Mouse (Mus musculus) erythroblast, embryonic 14.5 days (primary cell): Measurements from ENCODE around the gene Pmel. TPM values are rescaled to one million over a fixed set of nuclear protein-coding genes. Genes with fewer than 3 reads are reported as not detected.
A peak's percentile ranks its signal among the peaks of the same experiment; 100 is the strongest.

ENCODE experiments used
- H3K27me3 ChIP-seq: 2 replicates; pipeline ENCODE4 v1.6.1; 2012; ENCODE audit warnings: inconsistent platforms; ENCODE audit not compliant: control insufficient read depth
- H3K36me3 ChIP-seq: 2 replicates; pipeline ENCODE4 v1.6.1; 2012; ENCODE audit warnings: mild to moderate bottlenecking, inconsistent platforms; ENCODE audit not compliant: control insufficient read depth
- H3K4me1 ChIP-seq: 2 replicates; pipeline ENCODE4 v1.6.1; 2012; ENCODE audit warnings: inconsistent platforms; ENCODE audit not compliant: control insufficient read depth
- H3K4me3 ChIP-seq: replicated peaks from 2 replicates; pipeline ENCODE3; 2012; ENCODE audit warnings: moderate library complexity, mild to moderate bottlenecking, inconsistent platforms
- H3K9me3 ChIP-seq: 2 replicates; pipeline ENCODE4 v1.6.1; 2012; ENCODE audit warnings: low read length, inconsistent platforms, mixed read lengths; ENCODE audit not compliant: control insufficient read depth
- GATA1 ChIP-seq: IDR thresholded peaks from 2 replicates; pipeline ENCODE4 v1.6.1; 2012; ENCODE audit warnings: low read length, inconsistent platforms, mixed read lengths
- TAL1 ChIP-seq: IDR thresholded peaks from 3 replicates; pipeline ENCODE4 v1.6.1; 2012; ENCODE audit warnings: low read length, inconsistent platforms, mixed read lengths
- polyA plus RNA-seq: library from polyadenylated mRNA; stranded (reverse); fragments of >175 nt; gene quantifications from 2 replicates; pipeline ENCODE4 v1.2.3, GENCODE M21; 2012

Pmel gene
- not detected in 2 replicates for polyA plus RNA-seq

DNA sequence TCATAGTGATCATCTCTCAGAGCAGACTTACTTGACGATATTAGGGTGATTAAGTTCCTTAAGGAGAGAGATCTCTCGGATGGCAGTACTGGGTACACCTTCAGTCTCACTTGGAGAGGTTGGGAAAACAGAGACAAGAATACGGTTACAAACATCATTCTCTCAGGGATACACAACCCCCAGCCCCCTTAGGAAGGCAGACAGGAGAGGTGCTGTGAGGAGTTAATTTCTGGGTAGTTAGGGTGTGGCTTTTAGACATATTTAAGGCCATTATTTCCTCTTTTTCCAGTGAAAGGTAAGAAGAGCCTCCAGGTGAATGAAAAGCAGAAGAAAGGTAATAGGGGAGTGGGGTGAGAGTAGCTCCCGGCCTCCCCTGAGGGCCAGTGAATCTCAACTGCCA, at the start of gene Pmel:
TSS of gene Pmel (plus strand) at position 301 of the 400 bp plus-strand sequence.
- Histone ChIP-seq H3K27me3 (no peaks in the 10 kb centered on the region), H3K36me3 (peaks cover 48% of the 10 kb centered on the region), H3K4me3 (peak within 1 kb of the TSS; percentile 97), H3K4me1 (peaks cover 56% of the 10 kb centered on the region), H3K9me3 (no peaks in the 10 kb centered on the region)
- TF ChIP-seq GATA1 = no peak
- no peak for TF ChIP-seq TAL1

DNA sequence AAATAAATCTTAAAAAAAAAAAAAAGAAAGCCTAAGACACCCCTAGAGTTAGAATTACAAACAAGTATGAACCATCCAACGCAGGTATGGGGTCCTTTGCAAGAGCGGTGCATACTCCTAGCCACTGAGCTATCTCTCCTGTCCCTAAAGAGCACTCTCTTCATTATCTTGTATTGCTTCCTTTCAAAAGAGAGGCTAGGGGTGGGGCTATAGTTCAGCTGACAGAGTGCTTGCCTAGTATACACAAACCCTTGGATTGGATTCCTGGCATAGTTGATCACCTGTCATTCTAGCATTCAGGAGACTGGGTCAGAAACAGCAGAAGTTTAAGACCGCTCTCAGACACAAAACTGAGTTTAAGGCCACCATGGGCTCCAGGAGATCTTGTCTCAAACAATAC, 48.7 kb upstream of the Pmel start:
- no peaks in the 10 kb centered on the region for H3K9me3 ChIP-seq
- peaks cover 8% of the 10 kb centered on the region for H3K4me1 ChIP-seq
- no peaks in the 10 kb centered on the region for H3K36me3 ChIP-seq
- TF ChIP-seq TAL1 (no peak), GATA1 (no peak)
- H3K4me3 ChIP-seq = no peak overlapping the region
- peaks cover 53% of the 10 kb centered on the region for H3K27me3 ChIP-seq

DNA sequence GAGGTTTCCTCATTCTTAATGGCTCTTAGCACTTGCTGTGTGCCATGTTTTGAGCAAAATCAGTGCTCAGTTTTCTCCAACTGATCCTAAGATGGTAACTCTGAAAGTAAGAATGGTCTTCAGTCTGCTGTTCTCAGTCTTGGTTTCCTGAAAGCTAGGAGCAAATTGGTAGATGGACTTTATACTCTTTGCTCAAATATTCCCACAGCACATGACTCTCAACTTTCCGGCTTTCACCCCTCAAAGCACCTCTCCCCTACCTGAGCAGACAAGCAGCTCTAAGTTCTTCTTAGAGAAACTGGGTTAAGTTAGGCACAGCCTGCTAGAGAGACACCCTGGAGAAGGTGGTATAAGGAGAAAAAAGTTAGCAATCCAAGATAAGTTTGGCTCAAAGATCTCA, 47.3 kb upstream of the Pmel start:
- Histone ChIP-seq H3K27me3 (peaks cover 56% of the 10 kb centered on the region), H3K36me3 (no peaks in the 10 kb centered on the region)
- no peak for TF ChIP-seq TAL1
- TF ChIP-seq GATA1 = no peak

DNA sequence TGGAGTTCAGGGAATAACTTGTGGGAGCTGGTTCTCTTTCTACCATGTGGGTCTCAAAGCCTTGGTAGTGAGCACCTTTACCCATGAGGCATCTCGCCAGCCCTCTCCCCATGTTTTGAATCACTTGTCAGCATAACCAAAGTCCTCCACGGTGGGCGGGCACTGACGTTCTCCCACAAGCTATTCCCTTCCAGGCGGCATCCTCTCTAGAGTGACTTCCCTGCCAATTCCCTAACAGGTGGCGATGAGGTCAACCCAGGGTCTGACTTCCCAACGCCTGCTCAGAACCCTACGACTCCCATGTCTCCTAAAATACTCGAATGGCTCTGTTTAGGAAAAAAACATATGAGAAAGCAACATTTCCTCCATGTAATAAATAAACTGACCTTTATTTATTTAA, 46.2 kb upstream of the Pmel start:
- H3K9me3 ChIP-seq = no peaks in the 10 kb centered on the region
- TF ChIP-seq TAL1 (no peak), GATA1 (no peak)

More for the DNA sequence above, 47.3 kb upstream of the Pmel start:
- H3K4me3 ChIP-seq = no peak overlapping the region
- peaks cover 8% of the 10 kb centered on the region for H3K4me1 ChIP-seq
- no peaks in the 10 kb centered on the region for H3K9me3 ChIP-seq

DNA sequence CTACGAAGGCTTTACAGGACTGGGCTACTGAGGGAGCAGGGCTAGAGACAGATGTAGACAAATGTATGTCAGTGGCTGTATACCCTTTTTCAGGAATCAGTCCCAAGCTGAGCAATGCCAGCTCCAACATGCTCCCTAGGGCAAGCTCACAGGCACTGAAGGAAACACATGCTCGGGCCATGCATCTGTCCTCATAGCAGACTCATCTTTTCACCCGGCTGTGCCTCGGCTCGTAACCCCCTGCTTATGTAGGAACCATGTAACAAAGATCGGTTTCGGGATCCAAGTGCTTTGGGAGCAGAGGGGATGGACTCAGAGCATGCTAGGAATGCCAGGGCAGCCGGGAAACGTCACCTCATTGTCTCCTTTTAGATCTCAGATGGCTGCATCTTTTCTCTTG, 44.5 kb upstream of the Pmel start:
- H3K36me3 ChIP-seq = no peaks in the 10 kb centered on the region
- H3K9me3 ChIP-seq = no peaks in the 10 kb centered on the region
- H3K27me3 ChIP-seq = peaks cover 44% of the 10 kb centered on the region
- H3K4me1 ChIP-seq = peaks cover 31% of the 10 kb centered on the region
- no peak overlapping the region for H3K4me3 ChIP-seq
- TF ChIP-seq TAL1 (no peak), GATA1 (no peak)

More for the DNA sequence above, 46.2 kb upstream of the Pmel start:
- Histone ChIP-seq H3K4me1 (peaks cover 14% of the 10 kb centered on the region), H3K4me3 (no peak overlapping the region), H3K36me3 (no peaks in the 10 kb centered on the region), H3K27me3 (peaks cover 56% of the 10 kb centered on the region)

DNA sequence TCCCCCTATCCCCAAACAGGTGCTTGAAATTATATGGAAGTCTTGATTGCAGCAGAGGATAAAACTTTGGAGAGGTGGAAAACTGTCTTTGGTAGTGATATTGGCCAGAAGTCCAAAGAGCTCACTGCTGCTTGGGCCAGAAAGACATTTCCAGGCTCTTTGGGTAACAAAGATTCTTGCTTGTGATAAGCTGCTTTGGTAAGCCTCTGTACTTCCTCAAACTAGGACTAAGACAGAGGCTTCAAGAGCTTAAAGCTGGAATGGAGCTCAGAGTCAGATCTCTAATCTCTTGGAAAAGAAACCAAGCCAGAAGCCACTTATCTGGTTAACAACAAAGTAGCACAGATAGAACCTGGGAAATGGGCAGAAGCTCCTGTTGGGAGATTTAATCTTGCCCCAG, 41.5 kb upstream of the Pmel start:
- no peaks in the 10 kb centered on the region for H3K9me3 ChIP-seq
- peaks cover 48% of the 10 kb centered on the region for H3K4me1 ChIP-seq
- no peaks in the 10 kb centered on the region for H3K36me3 ChIP-seq
- peaks cover 41% of the 10 kb centered on the region for H3K27me3 ChIP-seq
- TF ChIP-seq GATA1 (0 out of 2 replicates have a peak, but pooled peaks have one; percentile 30), TAL1 (no peak)
- H3K4me3 ChIP-seq = no peak overlapping the region

DNA sequence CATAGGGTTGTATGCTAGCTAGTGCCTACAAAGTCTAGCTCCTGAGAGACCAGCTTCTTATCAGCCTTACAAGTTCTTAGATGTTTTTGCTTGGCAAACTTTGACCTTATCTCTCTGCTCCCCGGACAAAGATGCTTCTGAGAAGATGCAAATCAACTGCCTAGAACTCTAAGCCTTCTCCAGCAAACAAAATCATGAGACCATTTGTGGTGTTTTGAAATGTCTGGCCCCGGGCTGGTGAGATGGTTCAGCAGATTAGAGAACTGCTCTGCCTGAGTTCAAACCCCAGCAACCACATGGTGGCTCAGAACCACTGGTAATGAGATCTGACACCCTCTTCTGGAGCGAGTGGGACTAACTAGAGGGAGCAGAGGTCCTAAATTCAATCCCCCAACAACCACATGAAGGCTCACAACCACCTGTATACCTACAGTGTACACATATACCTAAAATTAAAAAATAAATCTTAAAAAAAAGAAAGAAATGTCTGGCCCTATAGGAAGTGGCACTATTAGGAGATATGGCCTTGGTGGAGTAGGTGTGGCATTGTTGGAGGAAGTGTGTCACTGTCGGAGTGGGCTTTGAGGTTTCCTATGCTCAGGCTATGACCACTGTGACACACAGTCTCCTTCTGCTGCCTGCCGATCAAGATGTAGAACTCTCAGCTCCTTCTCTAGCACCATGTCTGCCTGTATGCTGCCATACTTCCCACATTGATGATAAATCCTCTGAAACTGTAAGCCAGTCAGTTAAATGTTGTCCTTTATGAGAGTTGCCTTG, 40.4 kb upstream of the Pmel start:
- no peak for TF ChIP-seq GATA1
- no peak for TF ChIP-seq TAL1
- Histone ChIP-seq H3K9me3 (no peaks in the 10 kb centered on the region; the same call in 1 of the 2 replicates), H3K36me3 (no peaks in the 10 kb centered on the region), H3K4me1 (peaks cover 52% of the 10 kb centered on the region), H3K27me3 (peaks cover 42% of the 10 kb centered on the region), H3K4me3 (no peak overlapping the region)

DNA sequence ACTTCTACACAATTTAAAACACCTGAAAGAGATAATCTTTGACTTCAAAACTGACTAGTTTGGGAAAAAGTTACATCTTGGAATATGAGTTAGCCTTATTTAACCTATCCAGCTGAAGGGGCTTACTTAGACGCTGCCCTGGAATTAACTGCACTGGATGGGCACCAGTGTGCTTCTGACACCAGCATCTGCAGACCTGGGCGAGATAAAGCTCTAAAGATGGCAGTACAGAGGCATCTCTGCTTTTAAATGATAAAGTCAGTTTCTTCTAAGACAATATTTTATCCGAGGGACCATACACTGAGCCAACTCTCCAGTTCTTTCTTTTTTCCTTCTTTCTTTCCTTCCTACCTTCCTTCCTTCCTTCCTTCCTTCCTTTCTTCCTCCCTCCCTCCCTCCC, 39.2 kb upstream of the Pmel start:
- no peaks in the 10 kb centered on the region for H3K36me3 ChIP-seq
- H3K9me3 ChIP-seq = no peaks in the 10 kb centered on the region; the same call in 1 of the 2 replicates
- peaks cover 60% of the 10 kb centered on the region for H3K4me1 ChIP-seq
- peak; percentile 16; the same call in 1 of the 2 replicates for TF ChIP-seq GATA1
- TF ChIP-seq TAL1 = peak; percentile 50
- peak overlapping the region; percentile 22 for H3K4me3 ChIP-seq
- peaks cover 42% of the 10 kb centered on the region for H3K27me3 ChIP-seq

DNA sequence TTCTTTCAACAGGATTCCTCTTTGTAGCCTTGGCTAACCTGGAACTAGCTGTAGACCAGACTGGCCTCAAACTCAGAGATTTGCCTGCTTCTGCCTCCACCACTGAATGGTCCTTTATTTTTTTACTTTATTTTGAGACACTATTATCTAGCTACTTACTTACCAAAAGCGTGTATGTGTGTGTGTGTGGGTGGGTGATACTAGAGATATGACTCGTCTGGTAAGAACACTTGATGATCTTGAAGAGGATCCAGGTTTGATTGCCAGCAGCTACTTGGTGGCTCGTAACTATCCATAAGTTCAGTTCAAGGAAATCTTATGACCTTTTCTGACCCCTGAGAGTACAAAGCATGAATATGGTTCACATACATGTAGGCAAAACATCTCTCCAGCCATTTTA, 38.7 kb upstream of the Pmel start:
- Histone ChIP-seq H3K4me1 (peaks cover 60% of the 10 kb centered on the region), H3K27me3 (peaks cover 43% of the 10 kb centered on the region), H3K9me3 (no peaks in the 10 kb centered on the region; the same call in 1 of the 2 replicates), H3K36me3 (no peaks in the 10 kb centered on the region; the same call in 1 of the 2 replicates), H3K4me3 (peak overlapping the region; percentile 16)
- TF ChIP-seq TAL1 (no peak), GATA1 (no peak)
